Mouse (Mus musculus) urinary bladder, adult 18-20 months (tissue): ENCODE results near the gene Cd6.
A peak's percentile ranks its signal among the peaks of the same experiment; 100 is the strongest.

ENCODE experiments used
- DNase-seq, 2 experiments: peaks; one replicate each; pipeline ENCODE4 v3.0.0; 2022; ENCODE audit warnings: low spot score in 2 of 2, mixed read lengths in 2 of 2

The Cd6 gene

DNA sequence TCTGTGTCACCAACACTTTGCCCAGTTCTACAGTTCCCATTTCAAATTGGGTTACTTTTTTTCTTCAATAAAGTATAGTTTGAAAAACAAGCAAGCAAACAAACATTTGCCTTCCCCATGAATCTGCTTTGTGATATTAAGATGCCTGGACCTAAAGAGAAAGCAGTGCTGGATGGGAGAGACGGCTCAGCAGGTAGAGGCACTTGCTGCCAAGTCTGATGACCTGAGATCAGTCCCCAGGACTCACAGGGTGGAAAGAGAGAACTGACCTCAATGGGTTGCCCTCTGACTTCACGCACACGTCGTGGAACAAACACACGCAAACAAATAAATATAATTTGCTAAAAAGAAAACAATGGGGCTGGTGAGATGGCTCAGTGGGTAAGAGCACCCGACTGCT, 28.0 kb downstream of the Cd6 start:
- DNase-seq = no peak

GRCm38 (mm10) chr19:10801070-10801469, 28.8 kb downstream of the Cd6 start:
- DNase-seq = no peak

- DNase-seq = no peak
These were observed 30.7 kb downstream of the Cd6 start for GRCm38 (mm10) chr19:10799155-10799554.

GRCm38 (mm10) chr19:10798576-10798975, 31.3 kb downstream of the Cd6 start:
- no peak for DNase-seq

DNA sequence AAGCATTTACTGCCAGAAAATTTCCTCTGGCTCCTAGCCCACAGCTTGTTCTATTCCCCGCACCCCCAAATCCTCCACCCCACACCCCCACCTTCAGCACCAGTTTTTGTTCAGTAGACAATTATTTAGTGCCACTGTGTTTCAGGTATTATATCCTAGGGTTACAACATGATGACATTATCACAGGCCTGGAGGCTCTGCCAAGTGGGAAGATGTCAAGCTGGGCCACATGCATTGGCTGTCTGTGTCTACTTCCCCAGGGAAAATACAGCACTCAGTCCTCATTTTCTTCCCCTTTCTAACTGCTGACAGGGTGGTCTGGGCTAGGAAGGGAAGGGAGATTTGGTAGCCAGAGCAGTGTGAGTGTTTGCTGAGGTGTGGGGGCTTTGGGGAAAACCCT, 34.9 kb downstream of the Cd6 start:
- no peak for DNase-seq

GRCm38 (mm10) chr19:10793044-10793443, 36.8 kb downstream of the Cd6 start:
- no peak for DNase-seq

DNA sequence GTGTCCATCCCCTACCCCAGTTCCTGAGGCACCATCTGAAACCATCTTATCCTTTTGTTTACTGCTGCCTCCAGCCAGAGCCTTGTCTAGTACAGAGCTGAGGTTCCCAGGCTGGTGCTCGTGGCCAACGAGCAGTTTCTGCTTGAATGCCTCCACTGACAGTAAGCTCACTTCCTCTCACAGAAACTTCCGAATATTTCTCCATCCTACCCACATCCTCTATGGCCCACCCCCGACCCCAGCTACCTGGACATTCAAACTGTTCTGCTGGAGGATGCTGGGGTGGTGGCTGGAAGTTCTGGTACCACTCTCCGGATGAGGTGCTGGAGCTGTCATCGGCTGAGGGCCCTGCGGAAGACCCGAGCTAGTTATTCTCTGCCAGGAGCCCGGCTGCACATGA, 39.5 kb downstream of the Cd6 start:
- no peak for DNase-seq

DNA sequence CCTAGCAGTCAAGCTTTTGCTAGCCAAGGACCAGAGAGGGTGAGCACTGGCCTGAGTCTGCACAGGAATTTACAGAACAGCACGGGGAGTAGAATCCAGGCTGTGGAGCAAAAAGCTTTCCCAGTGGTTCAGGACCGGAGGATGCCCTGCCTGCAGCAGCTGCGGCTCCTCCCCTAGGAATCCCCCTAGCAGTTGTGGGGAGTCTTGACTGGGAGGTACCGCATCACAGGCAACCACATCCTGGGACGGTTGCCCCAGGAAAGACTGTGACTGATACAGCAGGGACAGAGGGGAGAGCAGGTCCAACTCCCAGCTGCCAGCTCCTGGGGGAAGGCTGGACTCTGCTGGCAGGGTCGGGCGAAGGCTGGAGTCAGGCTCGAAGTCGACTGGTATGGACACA, 41.6 kb downstream of the Cd6 start:
- DNase-seq = no peak

GRCm38 (mm10) chr19:10787406-10787805, 42.5 kb downstream of the Cd6 start:
- no peak for DNase-seq

DNA sequence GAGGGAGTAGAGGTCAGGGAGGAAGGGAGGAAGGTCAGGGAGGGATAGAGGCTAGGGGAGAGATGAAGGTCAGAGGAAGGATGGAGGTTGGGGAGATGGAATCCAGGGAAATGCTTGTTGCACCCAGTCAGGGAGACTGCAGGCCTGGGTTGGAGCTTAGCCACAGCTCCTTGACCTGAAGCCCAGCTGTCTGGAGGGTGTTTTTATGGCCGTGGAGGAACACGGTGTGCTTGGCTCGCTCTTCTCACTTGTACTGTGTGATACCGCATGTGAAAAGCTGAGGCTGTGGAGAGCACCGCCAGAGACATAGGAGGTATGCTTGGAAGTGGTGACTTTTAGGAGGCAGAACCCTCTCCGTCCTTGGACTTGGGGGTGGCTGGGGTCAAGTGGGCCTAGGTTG, 43.1 kb downstream of the Cd6 start:
- peak in 1 of 2 experiments; percentile 16 for DNase-seq

GRCm38 (mm10) chr19:10784796-10785459, 44.9 kb downstream of the Cd6 start:
- no peak for DNase-seq

- DNase-seq = no peak
These were observed 45.8 kb downstream of the Cd6 start for GRCm38 (mm10) chr19:10784061-10784460.

- no peak for DNase-seq
These were observed 46.7 kb downstream of the Cd6 start for GRCm38 (mm10) chr19:10783168-10783567.

- no peak for DNase-seq
These were observed 48.2 kb downstream of the Cd6 start for GRCm38 (mm10) chr19:10781641-10782040.

GRCm38 (mm10) chr19:10776906-10777305, 53.0 kb downstream of the Cd6 start:
- no peak for DNase-seq

GRCm38 (mm10) chr19:10774141-10774540, 55.7 kb downstream of the Cd6 start:
- no peak for DNase-seq

- no peak for DNase-seq
These were observed 56.5 kb downstream of the Cd6 start for GRCm38 (mm10) chr19:10773384-10773783.

GRCm38 (mm10) chr19:10772866-10773265, 57.0 kb downstream of the Cd6 start:
- no peak for DNase-seq

GRCm38 (mm10) chr19:10771995-10772394, 57.9 kb downstream of the Cd6 start:
- DNase-seq = no peak

GRCm38 (mm10) chr19:10769429-10770195, 60.2 kb downstream of the Cd6 start:
- DNase-seq = no peak

GRCm38 (mm10) chr19:10768694-10769428, 61.0 kb downstream of the Cd6 start:
- no peak for DNase-seq

GRCm38 (mm10) chr19:10767631-10768030, 62.2 kb downstream of the Cd6 start:
- DNase-seq = no peak
